9 mouse cellular contexts compared by ENCODE assay signal in the genomic region with DNA sequence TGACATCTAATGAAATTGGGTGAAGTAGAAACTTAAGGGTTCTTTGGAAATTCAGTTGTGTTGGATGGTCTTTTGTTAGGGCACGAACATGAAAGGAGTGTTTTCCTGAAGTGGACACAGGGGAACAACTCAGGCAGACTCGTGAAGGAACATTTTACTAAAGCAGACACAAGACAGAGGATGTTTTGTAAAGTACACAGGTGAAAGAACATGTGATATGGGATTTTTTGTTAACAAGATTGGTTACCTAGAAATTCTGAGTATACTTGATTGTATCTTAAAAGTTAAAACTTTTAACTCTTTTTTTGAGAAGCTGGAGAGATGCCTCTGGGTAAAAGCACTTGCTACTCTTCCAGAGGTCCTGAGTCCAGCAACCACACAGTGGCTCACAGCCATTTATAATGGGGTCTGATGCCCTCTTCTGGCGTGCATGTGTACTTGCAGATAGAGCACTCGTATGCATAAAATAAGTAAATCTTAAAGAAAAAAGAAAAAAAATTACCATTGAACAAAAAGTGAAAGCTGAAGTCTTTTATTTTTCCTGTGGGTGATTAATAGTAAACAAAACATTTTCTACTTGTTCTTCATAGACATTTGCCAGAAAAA. TPM values are rescaled to one million over a fixed set of nuclear protein-coding genes. Genes with fewer than 3 reads are reported as not detected.
DNase-seq lines count a peak whose midpoint lies in the region; ATAC-seq and TF ChIP-seq lines count a peak whose summit lies in the region.
"Had no signal": no experiment of that assay in that cellular context is flagged by ENCODE, and none has a peak within 500 bp of the region (broad histone marks: within the 10 kb centered on the region; RNA-seq: fewer than 3 reads in every experiment).

No protein-coding gene starts in this region.

- peaks cover 9% of the 10 kb centered on the region for H3K4me1 ChIP-seq in kidney, embryonic 15.5 days
- H3K4me1 ChIP-seq in kidney, embryonic 16.5 days (ENCODE audit: insufficient read depth, low read length): peaks cover 8% of the 10 kb centered on the region
- H3K4me1 ChIP-seq in bone marrow macrophage, adult 2 months (ENCODE audit: control insufficient read depth, insufficient read depth, low read length): peaks cover 25% of the 10 kb centered on the region

- no peak for TF ChIP-seq POLR2A in bone marrow macrophage, adult 2 months (IDR thresholded peaks at IDR 0.05; ENCODE audit: borderline replicate concordance, low read depth, low read length)

- no peaks in the 10 kb centered on the region for H3K27me3 ChIP-seq in kidney, embryonic 15.5 days
- no peaks in the 10 kb centered on the region for H3K27me3 ChIP-seq in kidney, embryonic 16.5 days (ENCODE audit: insufficient read depth, low read length)
- H3K27me3 ChIP-seq: megakaryocyte, embryonic 14.5 days had no signal

- 39% methylated on average over 4 of the region's 4 CpGs for WGBS in kidney, embryonic 15.5 days
- 39% methylated on average over 4 of the region's 4 CpGs for WGBS in kidney, embryonic 16.5 days

- TF ChIP-seq CTCF in bone marrow macrophage, adult 2 months (IDR thresholded peaks at IDR 0.05; ENCODE audit: low read depth, low read length): peak; percentile 55

- H3K36me3 ChIP-seq in kidney, embryonic 15.5 days: no peaks in the 10 kb centered on the region
- H3K36me3 ChIP-seq in kidney, embryonic 16.5 days (ENCODE audit: insufficient read depth, low read length): no peaks in the 10 kb centered on the region

- peak; percentile 61 for DNase-seq in ES-CJ7 (ENCODE audit: low read depth, low spot score)
- peak; percentile 80 for DNase-seq in induced T-regulatory cell, adult 2 months (ENCODE audit: low read depth)
- DNase-seq in lung, postnatal 4 days: peak; percentile 39 to 65
- no peak for DNase-seq in gastrocnemius, postnatal 25 days
- DNase-seq in Muller cell, postnatal 12 days (ENCODE audit: inconsistent ontology term): no peak

- ATAC-seq in kidney, embryonic 15.5 days (replicated peaks; ENCODE audit: low FRiP score): 0 out of 2 replicates have a peak, but pooled peaks have one; percentile 58
- no peak; the same call in 1 of the 2 replicates for ATAC-seq in kidney, embryonic 16.5 days (ENCODE audit: low FRiP score, low TSS enrichment)

- H3K4me3 ChIP-seq in kidney, embryonic 15.5 days (replicated peaks): no peak overlapping the region
- no peak overlapping the region for H3K4me3 ChIP-seq in kidney, embryonic 16.5 days (ENCODE audit: low read length)
- H3K4me3 ChIP-seq in bone marrow macrophage, adult 2 months (ENCODE audit: insufficient read depth, low read length): no peak overlapping the region

- H3K27ac ChIP-seq in kidney, embryonic 15.5 days: no peak overlapping the region
- H3K27ac ChIP-seq in kidney, embryonic 16.5 days (ENCODE audit: low read length): no peak overlapping the region
- H3K27ac ChIP-seq in bone marrow macrophage, adult 2 months (ENCODE audit: insufficient read depth, low read depth, low read length): no peak overlapping the region

- H3K9me3 ChIP-seq in kidney, embryonic 15.5 days (replicated peaks): no peaks in the 10 kb centered on the region
- H3K9me3 ChIP-seq in kidney, embryonic 16.5 days (ENCODE audit: low read length): no peaks in the 10 kb centered on the region
- H3K9me3 ChIP-seq: megakaryocyte, embryonic 14.5 days had no signal

- no peak overlapping the region for H3K9ac ChIP-seq in kidney, embryonic 15.5 days
- H3K9ac ChIP-seq in kidney, embryonic 16.5 days (replicated peaks; ENCODE audit: low read length): no peak overlapping the region

- H3K4me2 ChIP-seq in kidney, embryonic 15.5 days: no peak overlapping the region
- H3K4me2 ChIP-seq in kidney, embryonic 16.5 days (replicated peaks; ENCODE audit: low read depth, low read length): no peak overlapping the region

RNA-seq across cellular contexts. Expression of a gene that starts 54.4 kb away (rescaled TPM):
- 149 and 157 TPM in 2 replicates for polyA plus RNA-seq in kidney, embryonic 15.5 days (2015; fragmentation: Nextera tagmentation; extraction: Ambion mirVana)
- polyA plus RNA-seq in kidney, embryonic 16.5 days (2015; fragmentation: Nextera tagmentation; extraction: Ambion mirVana): 153 and 162 TPM in 2 replicates
- 81.4 and 82.5 TPM in 2 replicates for polyA plus RNA-seq in bone marrow macrophage, adult 2 months (2012; ENCODE audit: insufficient read depth, insufficient read length, missing spikeins)
- total RNA-seq in gastrocnemius, postnatal 25 days (2021): 10 to 100 TPM; 37.5 to 41.0 TPM

Comparison
In these comparisons a context has a peak if more than half of its experiments do, and no peak if none do; other contexts are left out.
1. DNase-seq: peak in ES-CJ7 (single experiment), induced T-regulatory cell, adult 2 months (single experiment) and lung, postnatal 4 days (2 of 2); none in gastrocnemius, postnatal 25 days (single experiment) and Muller cell, postnatal 12 days (single experiment).